Mouse (Mus musculus): ENCODE measurements around the gene Trpm4. TPM values are rescaled to one million over a fixed set of nuclear protein-coding genes. Genes with fewer than 3 reads are reported as not detected.

Gene Trpm4
- polyA plus RNA-seq, 1 experiment from 2014 or later: 1.7 TPM

DNA sequence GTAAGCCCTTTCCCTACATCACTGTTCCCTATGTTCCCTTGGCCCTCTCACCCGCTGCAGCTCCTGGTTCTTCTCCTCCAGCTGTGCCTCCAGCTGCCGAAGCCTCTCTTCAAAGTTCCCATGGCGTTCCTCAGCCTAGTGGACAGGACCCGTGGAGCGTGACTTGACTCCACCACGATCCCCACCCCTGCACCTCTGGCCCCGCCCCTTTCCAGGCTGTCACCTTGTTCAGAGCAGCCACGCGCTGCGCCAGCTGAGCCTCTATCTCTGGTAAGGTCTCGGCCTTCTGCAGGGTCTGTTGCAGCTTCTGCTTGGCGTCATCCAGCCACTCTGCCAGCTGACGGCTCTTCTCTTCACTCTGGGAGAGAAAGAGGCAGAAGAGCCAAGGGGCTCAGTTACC lies 22.5 kb upstream of the Trpm4 start:
- H3K27ac ChIP-seq (ENCODE audit: low read length): no peak overlapping the region
- H3K4me1 ChIP-seq (ENCODE audit: control insufficient read depth, low read depth, low read length): peaks cover 1% of the 10 kb centered on the region
- no peaks in the 10 kb centered on the region for H3K36me3 ChIP-seq (ENCODE audit: control insufficient read depth, insufficient read depth)
- H3K9me3 ChIP-seq (replicated peaks; ENCODE audit: control insufficient read depth, low read length): no peaks in the 10 kb centered on the region
- WGBS (ENCODE audit: insufficient replicate concordance): 36% methylated on average over 13 of the region's 13 CpGs
- H3K27me3 ChIP-seq (ENCODE audit: control insufficient read depth, insufficient read depth, low read depth, low read length): peaks cover 13% of the 10 kb centered on the region
- H3K4me2 ChIP-seq (ENCODE audit: low read depth, low read length): no peak overlapping the region
- ATAC-seq (ENCODE audit: low read depth): no peak
- no peak overlapping the region for H3K4me3 ChIP-seq (ENCODE audit: low read depth, low read length)
- no peak overlapping the region for H3K9ac ChIP-seq (ENCODE audit: low read depth, low read length)

DNA sequence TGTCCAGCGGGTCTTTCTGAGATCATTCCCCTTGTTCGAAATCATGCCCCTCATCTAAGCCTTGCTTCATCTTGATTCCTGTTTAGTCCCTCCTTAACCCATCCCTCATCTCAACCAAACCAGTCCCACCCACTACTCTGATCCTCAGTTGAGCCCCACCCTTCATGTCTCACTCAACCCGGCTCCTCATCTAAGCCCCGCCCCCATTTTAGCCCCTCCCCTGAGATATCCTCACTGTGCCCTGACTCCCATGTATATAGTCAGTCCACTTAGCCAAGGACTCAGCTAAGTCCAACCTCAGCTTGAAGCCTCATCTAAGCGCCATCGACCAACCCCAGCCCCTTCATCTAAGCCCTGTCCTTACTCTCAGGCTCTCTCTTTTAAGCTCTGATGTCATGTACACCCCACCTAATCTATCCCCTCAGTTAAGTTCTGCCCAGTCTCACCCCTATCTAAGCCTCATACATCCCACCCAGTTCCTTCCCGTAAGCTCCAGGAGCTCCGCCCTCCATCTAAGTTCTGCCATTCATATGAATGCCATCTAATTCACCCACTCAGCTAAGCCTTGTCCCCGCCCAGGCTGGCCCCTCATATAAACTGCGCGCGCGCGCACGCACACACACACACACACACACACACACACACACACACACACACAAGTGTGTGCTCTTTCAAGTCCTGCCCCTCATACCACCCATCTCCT lies 21.9 kb upstream of the Trpm4 start:
- Histone ChIP-seq H3K4me3 (ENCODE audit: low read depth, low read length) (no peak overlapping the region), H3K4me2 (ENCODE audit: low read depth, low read length) (no peak overlapping the region), H3K27me3 (ENCODE audit: control insufficient read depth, insufficient read depth, low read depth, low read length) (peaks cover 7% of the 10 kb centered on the region), H3K9ac (ENCODE audit: low read depth, low read length) (no peak overlapping the region), H3K36me3 (ENCODE audit: control insufficient read depth, insufficient read depth) (no peaks in the 10 kb centered on the region), H3K4me1 (ENCODE audit: control insufficient read depth, low read depth, low read length) (no peaks in the 10 kb centered on the region), H3K27ac (ENCODE audit: low read length) (no peak overlapping the region), H3K9me3 (replicated peaks; ENCODE audit: control insufficient read depth, low read length) (no peaks in the 10 kb centered on the region)
- 48% methylated on average over 15 of the region's 15 CpGs for WGBS (ENCODE audit: insufficient replicate concordance)
- no peak for ATAC-seq (ENCODE audit: low read depth)

DNA sequence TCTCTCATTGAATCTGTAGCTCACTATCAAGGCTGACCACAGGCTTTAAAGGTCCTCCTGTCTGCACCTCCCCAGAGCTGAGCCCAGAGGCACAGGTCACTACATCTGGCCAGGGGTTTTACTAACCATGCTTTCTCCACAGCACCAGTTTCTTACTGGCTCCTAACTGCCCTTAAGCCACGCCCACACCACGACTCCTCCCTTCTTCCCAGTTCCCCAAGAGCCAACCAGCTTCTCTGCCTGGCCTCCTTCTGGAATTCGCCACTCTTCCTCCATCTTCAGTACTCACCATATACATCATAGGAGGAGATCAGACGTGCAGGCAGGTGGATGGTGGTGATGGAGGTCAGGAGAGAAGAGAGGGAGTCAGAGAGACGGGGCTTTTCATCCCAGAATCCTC lies 19.5 kb upstream of the Trpm4 start:
- no peak overlapping the region for H3K4me2 ChIP-seq (ENCODE audit: low read depth, low read length)
- no peaks in the 10 kb centered on the region for H3K9me3 ChIP-seq (replicated peaks; ENCODE audit: control insufficient read depth, low read length)
- ATAC-seq (ENCODE audit: low read depth): no peak
- H3K4me3 ChIP-seq (ENCODE audit: low read depth, low read length): no peak overlapping the region
- no peaks in the 10 kb centered on the region; the same call in 1 of the 2 replicates for H3K27me3 ChIP-seq (ENCODE audit: control insufficient read depth, insufficient read depth, low read depth, low read length)
- H3K36me3 ChIP-seq (ENCODE audit: control insufficient read depth, insufficient read depth): no peaks in the 10 kb centered on the region
- no peak overlapping the region for H3K27ac ChIP-seq (ENCODE audit: low read length)
- 17% methylated on average over 5 of the region's 5 CpGs for WGBS (ENCODE audit: insufficient replicate concordance)
- no peak overlapping the region for H3K9ac ChIP-seq (ENCODE audit: low read depth, low read length)
- no peaks in the 10 kb centered on the region for H3K4me1 ChIP-seq (ENCODE audit: control insufficient read depth, low read depth, low read length)

DNA sequence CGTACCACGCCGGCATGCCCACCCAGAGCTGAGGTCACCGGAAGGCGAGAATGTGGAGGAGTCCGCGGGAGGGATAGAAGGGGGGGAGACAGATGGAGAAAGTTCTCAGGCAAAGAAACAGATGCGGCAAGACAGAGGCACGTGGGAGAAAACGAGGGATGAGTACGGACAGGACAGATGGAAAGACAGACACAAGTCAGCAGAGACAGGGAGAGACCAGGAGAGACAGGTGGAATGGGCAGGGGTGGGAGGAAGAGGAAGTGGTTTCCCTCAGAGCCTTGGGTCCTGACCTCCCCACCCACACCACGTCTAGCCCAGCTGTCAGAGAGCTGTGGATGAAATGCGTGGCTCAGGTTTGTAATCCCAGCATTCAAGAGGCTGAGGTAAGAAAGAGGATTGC lies 13.3 kb upstream of the Trpm4 start:
- H3K4me2 ChIP-seq (ENCODE audit: low read depth, low read length): no peak overlapping the region
- H3K4me3 ChIP-seq (ENCODE audit: low read depth, low read length): no peak overlapping the region
- H3K27ac ChIP-seq (ENCODE audit: low read length): no peak overlapping the region
- H3K9me3 ChIP-seq (replicated peaks; ENCODE audit: control insufficient read depth, low read length): no peaks in the 10 kb centered on the region
- H3K9ac ChIP-seq (ENCODE audit: low read depth, low read length): no peak overlapping the region
- 56% methylated on average over 13 of the region's 13 CpGs for WGBS (ENCODE audit: insufficient replicate concordance)
- H3K27me3 ChIP-seq (ENCODE audit: control insufficient read depth, insufficient read depth, low read depth, low read length): no peaks in the 10 kb centered on the region; the same call in 1 of the 2 replicates
- H3K36me3 ChIP-seq (ENCODE audit: control insufficient read depth, insufficient read depth): no peaks in the 10 kb centered on the region
- H3K4me1 ChIP-seq (ENCODE audit: control insufficient read depth, low read depth, low read length): no peaks in the 10 kb centered on the region
- no peak for ATAC-seq (ENCODE audit: low read depth)

DNA sequence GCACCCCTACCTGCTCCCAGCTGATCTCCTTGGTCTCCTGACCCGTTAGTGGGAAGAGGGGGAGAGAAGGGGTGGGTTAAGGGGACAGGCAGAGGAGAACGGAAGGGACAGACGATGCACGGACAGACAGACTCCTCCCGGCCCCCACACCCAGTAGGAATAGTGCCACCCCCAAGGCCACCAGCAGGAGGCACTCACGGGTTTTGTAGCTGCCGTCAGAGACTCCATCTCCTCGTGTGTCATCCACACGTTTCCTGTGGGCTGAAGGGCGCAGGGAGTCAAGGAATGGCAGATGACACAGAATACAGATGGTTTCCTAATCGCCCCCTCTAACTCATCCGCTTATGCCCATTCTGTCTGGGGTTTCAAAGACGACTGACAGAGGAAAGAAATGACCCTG lies 10.0 kb upstream of the Trpm4 start:
- no peaks in the 10 kb centered on the region for H3K36me3 ChIP-seq (ENCODE audit: control insufficient read depth, insufficient read depth)
- H3K4me3 ChIP-seq (ENCODE audit: low read depth, low read length): no peak overlapping the region
- H3K27ac ChIP-seq (ENCODE audit: low read length): no peak overlapping the region
- no peak for ATAC-seq (ENCODE audit: low read depth)
- peaks cover 28% of the 10 kb centered on the region for H3K4me1 ChIP-seq (ENCODE audit: control insufficient read depth, low read depth, low read length)
- no peak overlapping the region for H3K9ac ChIP-seq (ENCODE audit: low read depth, low read length)
- peaks cover 18% of the 10 kb centered on the region for H3K27me3 ChIP-seq (ENCODE audit: control insufficient read depth, insufficient read depth, low read depth, low read length)
- WGBS (ENCODE audit: insufficient replicate concordance): 22% methylated on average over 13 of the region's 13 CpGs
- no peak overlapping the region for H3K4me2 ChIP-seq (ENCODE audit: low read depth, low read length)
- H3K9me3 ChIP-seq (replicated peaks; ENCODE audit: control insufficient read depth, low read length): no peaks in the 10 kb centered on the region

DNA sequence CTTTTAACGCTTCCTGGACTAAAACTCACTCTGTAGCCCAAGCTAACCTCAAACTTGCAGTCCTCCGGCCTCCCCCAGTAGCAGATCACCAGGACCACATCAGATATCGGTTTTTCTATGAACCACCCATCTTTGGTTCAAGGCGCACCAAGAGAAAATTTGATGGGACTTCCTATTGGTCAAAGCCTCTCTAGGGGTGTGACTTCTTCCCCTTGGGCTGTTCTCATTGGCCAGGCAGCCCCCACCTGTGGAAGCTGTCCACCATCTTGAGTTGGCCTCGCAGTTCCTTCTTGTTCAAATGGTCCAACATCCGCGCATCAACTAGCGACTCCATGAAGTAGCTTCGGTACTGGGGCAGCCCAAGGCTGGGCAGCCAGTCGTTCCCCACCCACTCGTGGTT lies 8.5 kb upstream of the Trpm4 start:
- ATAC-seq (ENCODE audit: low read depth): no peak
- no peak overlapping the region for H3K4me2 ChIP-seq (ENCODE audit: low read depth, low read length)
- H3K36me3 ChIP-seq (ENCODE audit: control insufficient read depth, insufficient read depth): no peaks in the 10 kb centered on the region
- no peaks in the 10 kb centered on the region for H3K9me3 ChIP-seq (replicated peaks; ENCODE audit: control insufficient read depth, low read length)
- H3K27ac ChIP-seq (ENCODE audit: low read length): no peak overlapping the region
- peaks cover 34% of the 10 kb centered on the region for H3K4me1 ChIP-seq (ENCODE audit: control insufficient read depth, low read depth, low read length)
- no peak overlapping the region for H3K4me3 ChIP-seq (ENCODE audit: low read depth, low read length)
- H3K9ac ChIP-seq (ENCODE audit: low read depth, low read length): no peak overlapping the region
- H3K27me3 ChIP-seq (ENCODE audit: control insufficient read depth, insufficient read depth, low read depth, low read length): peaks cover 32% of the 10 kb centered on the region
- WGBS (ENCODE audit: insufficient replicate concordance): 75% methylated on average over 11 of the region's 11 CpGs

DNA sequence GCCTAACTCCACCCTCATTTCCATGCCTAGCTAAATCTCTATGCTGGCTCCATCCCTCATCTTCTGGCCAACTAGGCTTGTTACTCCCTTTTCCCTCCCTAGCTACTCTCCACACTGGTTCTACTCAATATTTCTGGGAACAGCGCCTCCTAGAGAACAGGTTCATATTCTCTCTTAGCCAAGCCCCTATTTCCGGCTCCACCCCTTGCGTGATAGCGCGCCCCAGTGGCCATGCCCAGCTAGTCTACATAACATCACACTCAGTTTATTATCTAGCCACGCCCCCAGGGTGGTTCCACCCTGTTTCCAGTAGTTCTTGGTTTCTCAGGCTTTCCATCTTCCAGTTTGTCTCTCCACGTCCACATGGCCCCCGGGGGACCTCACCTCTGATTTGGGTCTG lies 7.7 kb upstream of the Trpm4 start:
- Histone ChIP-seq H3K4me1 (ENCODE audit: control insufficient read depth, low read depth, low read length) (peaks cover 34% of the 10 kb centered on the region), H3K36me3 (ENCODE audit: control insufficient read depth, insufficient read depth) (no peaks in the 10 kb centered on the region), H3K9me3 (replicated peaks; ENCODE audit: control insufficient read depth, low read length) (no peaks in the 10 kb centered on the region), H3K4me2 (ENCODE audit: low read depth, low read length) (peak overlapping the region; percentile 80), H3K27ac (ENCODE audit: low read length) (no peak overlapping the region), H3K9ac (ENCODE audit: low read depth, low read length) (no peak overlapping the region), H3K27me3 (ENCODE audit: control insufficient read depth, insufficient read depth, low read depth, low read length) (peaks cover 37% of the 10 kb centered on the region), H3K4me3 (ENCODE audit: low read depth, low read length) (no peak overlapping the region)
- 3% methylated on average over 8 of the region's 8 CpGs for WGBS (ENCODE audit: insufficient replicate concordance)
- peak; percentile 47 for ATAC-seq (ENCODE audit: low read depth)

DNA sequence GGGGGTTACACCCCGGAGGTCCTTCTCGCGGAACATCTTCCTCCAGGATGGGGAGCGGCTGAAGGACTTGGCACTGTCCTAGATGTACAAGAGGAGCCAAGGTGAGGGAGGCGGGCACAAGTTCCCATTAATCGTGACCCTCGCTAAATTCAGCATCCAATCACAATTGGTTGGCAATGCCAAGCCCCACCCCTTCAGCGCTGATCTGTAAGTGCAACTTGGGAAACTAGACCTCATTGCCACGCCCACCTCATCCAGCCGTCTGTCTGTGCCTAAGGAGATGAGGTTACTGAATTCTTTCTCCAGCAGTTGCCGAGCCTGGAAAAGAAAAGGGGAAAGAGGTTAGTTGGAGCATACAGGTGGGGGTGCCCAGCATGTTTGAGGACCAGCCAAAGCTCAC lies 7.1 kb upstream of the Trpm4 start:
- 4% methylated on average over 11 of the region's 11 CpGs for WGBS (ENCODE audit: insufficient replicate concordance)
- H3K36me3 ChIP-seq (ENCODE audit: control insufficient read depth, insufficient read depth): no peaks in the 10 kb centered on the region
- H3K27ac ChIP-seq (ENCODE audit: low read length): no peak overlapping the region
- ATAC-seq (ENCODE audit: low read depth): no peak
- H3K4me1 ChIP-seq (ENCODE audit: control insufficient read depth, low read depth, low read length): peaks cover 34% of the 10 kb centered on the region
- H3K9me3 ChIP-seq (replicated peaks; ENCODE audit: control insufficient read depth, low read length): no peaks in the 10 kb centered on the region
- H3K27me3 ChIP-seq (ENCODE audit: control insufficient read depth, insufficient read depth, low read depth, low read length): peaks cover 38% of the 10 kb centered on the region
- H3K9ac ChIP-seq (ENCODE audit: low read depth, low read length): no peak overlapping the region
- H3K4me3 ChIP-seq (ENCODE audit: low read depth, low read length): peak overlapping the region; percentile 62
- H3K4me2 ChIP-seq (ENCODE audit: low read depth, low read length): peak overlapping the region; percentile 80

DNA sequence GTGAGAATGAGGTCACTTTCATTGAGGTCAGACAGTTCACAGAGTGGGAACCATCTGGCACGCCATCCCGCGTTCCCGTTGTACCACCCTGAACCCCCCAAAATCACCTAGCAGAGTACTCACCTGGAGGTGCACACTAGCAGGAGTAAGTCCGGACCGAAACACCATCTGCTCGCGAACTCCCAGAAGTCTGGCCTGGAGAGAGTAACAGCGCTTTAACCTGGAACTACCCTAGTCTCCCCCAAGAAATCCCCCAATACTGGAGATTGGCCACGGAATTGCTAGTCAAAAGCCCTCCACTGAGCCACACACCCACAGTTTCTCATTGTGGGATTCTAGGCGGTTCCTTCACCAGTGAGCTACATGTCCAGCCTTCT lies 6.5 kb upstream of the Trpm4 start:
- Histone ChIP-seq H3K36me3 (ENCODE audit: control insufficient read depth, insufficient read depth) (no peaks in the 10 kb centered on the region), H3K27ac (ENCODE audit: low read length) (no peak overlapping the region), H3K4me1 (ENCODE audit: control insufficient read depth, low read depth, low read length) (peaks cover 34% of the 10 kb centered on the region), H3K4me2 (ENCODE audit: low read depth, low read length) (peak overlapping the region; percentile 80), H3K9ac (ENCODE audit: low read depth, low read length) (peak overlapping the region; percentile 28; the same call in 1 of the 2 replicates), H3K4me3 (ENCODE audit: low read depth, low read length) (peak overlapping the region; percentile 62), H3K27me3 (ENCODE audit: control insufficient read depth, insufficient read depth, low read depth, low read length) (peaks cover 40% of the 10 kb centered on the region), H3K9me3 (replicated peaks; ENCODE audit: control insufficient read depth, low read length) (no peaks in the 10 kb centered on the region)
- 2% methylated on average over 11 of the region's 11 CpGs for WGBS (ENCODE audit: insufficient replicate concordance)
- ATAC-seq (ENCODE audit: low read depth): no peak

Measured in liver, embryonic 16.5 days (tissue).